Mouse (Mus musculus) forebrain, embryonic 14.5 days (tissue): Measurements from ENCODE around the gene Gins2. TPM values are rescaled to one million over a fixed set of nuclear protein-coding genes. Genes with fewer than 3 reads are reported as not detected.

Experiments used
- ATAC-seq: fragments of 200-750 bp; cut with Nextera tagmentation; 2 replicates; pipeline ENCODE4 v1.8.0; 2017; ENCODE audit warnings: mild to moderate bottlenecking, moderate library complexity
- DNase-seq: peaks from one replicate; pipeline ENCODE4 v3.0.0-alpha.2; 2015; ENCODE audit warnings: low spot score
- H3K27ac ChIP-seq: fragments of 300-500 bp; sonication (generic); 2 replicates; pipeline ENCODE4 v1.5.1; 2014; ENCODE audit warnings: low read depth, mild to moderate bottlenecking, control low read depth, low read length, moderate library complexity
- H3K27me3 ChIP-seq: fragments of 300-500 bp; sonication (generic); replicated peaks from 2 replicates; pipeline ENCODE4 v1.6.1; 2014; ENCODE audit warnings: low read length, control low read depth, mixed read lengths; ENCODE audit not compliant: control insufficient read depth, insufficient read depth
- H3K36me3 ChIP-seq: fragments of 300-500 bp; sonication (generic); 2 replicates; pipeline ENCODE4 v1.6.1; 2014; ENCODE audit warnings: low read length, control low read depth; ENCODE audit not compliant: control insufficient read depth, insufficient read depth
- H3K4me1 ChIP-seq: fragments of 300-500 bp; sonication (generic); 2 replicates; pipeline ENCODE4 v1.6.1; 2014; ENCODE audit warnings: antibody characterized with exemption, low read length, control low read depth; ENCODE audit not compliant: control insufficient read depth, insufficient read depth
- H3K4me2 ChIP-seq: fragments of 300-500 bp; sonication (generic); 2 replicates; pipeline ENCODE4 v1.6.1; 2014; ENCODE audit warnings: mild to moderate bottlenecking, control low read depth, low read length
- H3K4me3 ChIP-seq: fragments of 300-500 bp; sonication (generic); 2 replicates; pipeline ENCODE4 v1.5.1; 2014; ENCODE audit warnings: low read depth, low read length, control low read depth
- H3K9ac ChIP-seq: fragments of 300-500 bp; sonication (generic); 2 replicates; pipeline ENCODE4 v1.6.1; 2014; ENCODE audit warnings: mild to moderate bottlenecking, low read length, control low read depth, moderate library complexity
- H3K9me3 ChIP-seq: fragments of 300-500 bp; sonication (generic); replicated peaks from 2 replicates; pipeline ENCODE4 v1.6.1; 2016; ENCODE audit warnings: low read length, control low read depth, mixed read lengths; ENCODE audit not compliant: control insufficient read depth
- WGBS: fragments of 180-500 bp; shearing (Covaris S2); extraction: QIAGEN DNeasy Blood & Tissue Kit; methylation state at CpG from one replicate; pipeline ENCODE4 v1.1.7; 2014; 5-methylcytosine and 5-hydroxymethylcytosine counted together
- polyA plus RNA-seq: library from polyadenylated mRNA; unstranded; fragments of >200 nt; fragmentation: Nextera tagmentation; extraction: Ambion mirVana; gene quantifications from 2 replicates; pipeline ENCODE4 v1.2.1, GENCODE M21; 2014

The Gins2 gene
- 33.4 and 44.1 TPM in 2 replicates for polyA plus RNA-seq

GRCm38 (mm10) chr8:120588908-120589771 is at the start of gene Gins2:
TSS of gene Gins2 (minus strand) at chr8:120589304.
- Histone ChIP-seq H3K4me2 (peak within 1 kb of the TSS; percentile 72), H3K4me1 (peaks cover 10% of the 10 kb centered on the region; the same call in 1 of the 2 replicates), H3K27ac (no peak within 1 kb of the TSS), H3K9me3 (no peaks in the 10 kb centered on the region), H3K4me3 (peak within 1 kb of the TSS; percentile 41), H3K36me3 (no peaks in the 10 kb centered on the region), H3K27me3 (no peaks in the 10 kb centered on the region), H3K9ac (peak within 1 kb of the TSS; percentile 55)
- under 1% methylated on average over 67 of the region's 67 CpGs for WGBS
- DNase-seq (peak; percentile 100), ATAC-seq (peak; percentile 99)

DNA sequence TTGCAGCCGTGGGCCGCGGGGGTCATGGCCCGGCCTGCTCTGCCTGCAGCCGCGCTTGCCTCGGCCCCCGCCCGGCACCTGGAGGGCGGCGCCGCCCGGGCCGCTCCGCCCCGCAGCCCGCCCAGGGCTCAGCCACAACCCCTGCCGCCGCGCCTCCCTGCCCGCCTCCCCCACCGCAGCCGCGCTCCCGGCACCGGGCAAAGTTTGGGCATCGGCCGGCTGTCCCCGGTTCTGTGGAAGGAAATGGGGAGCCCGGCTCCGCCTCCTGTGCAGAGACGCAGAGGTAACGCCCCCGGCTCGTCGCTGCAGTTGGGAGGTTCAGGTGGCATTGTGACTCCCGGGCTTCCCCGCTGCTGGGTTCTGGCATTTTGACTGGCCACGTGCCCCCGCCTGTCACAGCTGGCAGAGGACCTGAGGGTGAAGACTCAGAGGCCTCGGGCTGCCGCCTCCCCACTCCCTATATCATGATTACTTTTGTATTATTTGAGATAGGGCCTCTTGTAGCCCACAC is 45.3 kb upstream of the Gins2 start:
- under 1% methylated on average over 28 of the region's 42 CpGs for WGBS
- H3K27me3 ChIP-seq: peaks cover 29% of the 10 kb centered on the region

GRCm38 (mm10) chr8:120633665-120634271 is 44.7 kb upstream of the Gins2 start:
- peaks cover 4% of the 10 kb centered on the region; the same call in 1 of the 2 replicates for H3K4me1 ChIP-seq
- H3K4me3 ChIP-seq: peak overlapping the region; percentile 55
- peak overlapping the region; percentile 68 for H3K9ac ChIP-seq
- peaks cover 29% of the 10 kb centered on the region for H3K27me3 ChIP-seq
- no peak for ATAC-seq
- H3K4me2 ChIP-seq: peak overlapping the region; percentile 95
- no peaks in the 10 kb centered on the region for H3K36me3 ChIP-seq
- DNase-seq: peak; percentile 23
- H3K27ac ChIP-seq: no peak overlapping the region
- under 1% methylated on average over 41 of the region's 44 CpGs for WGBS
- H3K9me3 ChIP-seq: no peaks in the 10 kb centered on the region

More for the DNA sequence above, 45.3 kb upstream of the Gins2 start:
- Histone ChIP-seq H3K4me2 (peak overlapping the region; percentile 95), H3K36me3 (no peaks in the 10 kb centered on the region), H3K27ac (no peak overlapping the region), H3K4me3 (peak overlapping the region; percentile 55), H3K9me3 (no peaks in the 10 kb centered on the region), H3K4me1 (peaks cover 4% of the 10 kb centered on the region; the same call in 1 of the 2 replicates), H3K9ac (peak overlapping the region; percentile 68)
- peak; percentile 54; the same call in 1 of the 2 replicates for ATAC-seq
- DNase-seq: no peak

DNA sequence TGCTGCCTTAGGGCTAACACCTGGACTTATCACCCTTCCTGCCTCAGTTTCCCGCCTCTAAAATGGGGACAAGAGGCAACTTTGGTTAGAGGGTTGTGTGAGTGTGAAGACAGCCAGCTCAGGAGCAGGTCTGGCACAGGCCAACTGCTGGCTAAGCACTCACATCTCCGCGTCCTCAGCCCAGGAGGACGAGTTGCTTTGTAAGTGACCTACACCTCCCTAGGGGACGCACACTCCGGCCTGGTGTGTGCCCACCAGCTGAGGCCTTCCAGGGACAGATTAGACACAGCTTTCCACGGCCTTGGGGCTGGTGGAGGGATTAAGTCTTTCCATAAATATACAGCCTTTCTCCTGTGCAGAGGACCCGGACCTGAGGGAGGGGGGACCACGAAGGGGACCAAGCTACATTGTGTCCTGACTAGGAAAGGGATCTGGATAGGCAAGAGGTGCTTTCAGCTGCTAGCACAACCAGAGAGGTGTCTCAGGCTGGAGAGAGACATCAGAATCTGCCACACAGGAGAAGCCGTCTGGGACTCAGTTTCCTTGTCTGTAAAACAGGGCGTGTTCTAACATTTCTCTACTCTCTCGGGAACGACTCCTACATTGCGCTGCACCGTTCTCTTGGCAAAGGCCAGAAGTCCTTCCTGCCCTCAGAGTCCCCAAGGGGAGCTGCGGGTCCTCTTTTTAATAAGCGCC is 44.0 kb upstream of the Gins2 start:
- H3K9ac ChIP-seq: peak overlapping the region; percentile 68; the same call in 1 of the 2 replicates
- H3K27ac ChIP-seq: no peak overlapping the region
- DNase-seq (no peak), ATAC-seq (no peak)
- WGBS: 29% methylated on average over 17 of the region's 17 CpGs
- H3K36me3 ChIP-seq: no peaks in the 10 kb centered on the region
- peaks cover 29% of the 10 kb centered on the region for H3K27me3 ChIP-seq
- peak overlapping the region; percentile 55 for H3K4me3 ChIP-seq
- H3K4me2 ChIP-seq: peak overlapping the region; percentile 95
- no peaks in the 10 kb centered on the region for H3K9me3 ChIP-seq
- H3K4me1 ChIP-seq: peaks cover 4% of the 10 kb centered on the region; the same call in 1 of the 2 replicates

- H3K36me3 ChIP-seq: no peaks in the 10 kb centered on the region
- H3K9me3 ChIP-seq: no peaks in the 10 kb centered on the region
- ATAC-seq: no peak
- no peak overlapping the region for H3K27ac ChIP-seq
- H3K4me1 ChIP-seq: peaks cover 4% of the 10 kb centered on the region; the same call in 1 of the 2 replicates
- peaks cover 29% of the 10 kb centered on the region for H3K27me3 ChIP-seq
- DNase-seq: no peak
- 69% methylated on average over 21 of the region's 21 CpGs for WGBS
- no peak overlapping the region for H3K9ac ChIP-seq
- H3K4me2 ChIP-seq: no peak overlapping the region
- no peak overlapping the region for H3K4me3 ChIP-seq
These were observed 42.6 kb upstream of the Gins2 start for GRCm38 (mm10) chr8:120631441-120632375.

GRCm38 (mm10) chr8:120630848-120631247 is 41.7 kb upstream of the Gins2 start:
- WGBS: 51% methylated on average over 6 of the region's 6 CpGs
- Histone ChIP-seq H3K9ac (no peak overlapping the region), H3K27me3 (peaks cover 26% of the 10 kb centered on the region), H3K4me2 (no peak overlapping the region), H3K9me3 (no peaks in the 10 kb centered on the region), H3K4me3 (no peak overlapping the region), H3K27ac (no peak overlapping the region), H3K4me1 (peaks cover 4% of the 10 kb centered on the region; the same call in 1 of the 2 replicates), H3K36me3 (no peaks in the 10 kb centered on the region)
- DNase-seq (no peak), ATAC-seq (no peak)

GRCm38 (mm10) chr8:120630031-120630430 is 40.9 kb upstream of the Gins2 start:
- Histone ChIP-seq H3K4me2 (no peak overlapping the region), H3K27me3 (peaks cover 22% of the 10 kb centered on the region), H3K9ac (no peak overlapping the region), H3K9me3 (no peaks in the 10 kb centered on the region), H3K36me3 (no peaks in the 10 kb centered on the region), H3K4me3 (no peak overlapping the region), H3K4me1 (peaks cover 4% of the 10 kb centered on the region; the same call in 1 of the 2 replicates), H3K27ac (no peak overlapping the region)
- ATAC-seq: no peak
- WGBS: 54% methylated on average over 5 of the region's 5 CpGs
- no peak for DNase-seq
